Mouse (Mus musculus) bone marrow, adult 2 months (tissue): ENCODE measurements around the gene 4930524J08Rik. TPM values are rescaled to one million over a fixed set of nuclear protein-coding genes. Genes with fewer than 3 reads are reported as not detected.
A peak's percentile ranks its signal among the peaks of the same experiment; 100 is the strongest.

Source experiments
- H3K27ac ChIP-seq: fragments of 200-500 bp; 2 replicates; pipeline ENCODE4 v1.5.1; 2012; ENCODE audit warnings: low read depth, mild to moderate bottlenecking, control low read depth, inconsistent platforms, low read length; ENCODE audit not compliant: control insufficient read depth, poor library complexity, insufficient read depth
- H3K4me1 ChIP-seq: fragments of 200-500 bp; 2 replicates; pipeline ENCODE4 v1.6.1; 2011; ENCODE audit warnings: low read length; ENCODE audit not compliant: control insufficient read depth, insufficient read depth
- H3K4me3 ChIP-seq: fragments of 200-500 bp; replicated peaks from 2 replicates; pipeline ENCODE3; 2011; ENCODE audit warnings: mild to moderate bottlenecking, low read depth, low read length, control low read depth; ENCODE audit not compliant: control insufficient read depth
- CTCF ChIP-seq: fragments of 200-500 bp; IDR thresholded peaks from 2 replicates; pipeline ENCODE4 v1.5.1; 2011; ENCODE audit warnings: low read length, control low read depth; ENCODE audit not compliant: control insufficient read depth, insufficient read depth
- POLR2A ChIP-seq: fragments of 200-500 bp; IDR thresholded peaks from 2 replicates; pipeline ENCODE4 v1.6.1; 2011; ENCODE audit warnings: low read depth, mild to moderate bottlenecking, control low read depth, low read length, borderline replicate concordance; ENCODE audit not compliant: control insufficient read depth
- WGBS: fragments of 180-500 bp; shearing (Covaris S2); methylation state at CpG from one replicate; pipeline ENCODE4 v1.1.7; 2018; 5-methylcytosine and 5-hydroxymethylcytosine counted together
- polyA plus RNA-seq: library from polyadenylated mRNA; stranded (reverse); fragments of >200 nt; gene quantifications from 2 replicates; pipeline ENCODE4 v1.2.4, GENCODE M21; 2011; ENCODE audit warnings: low replicate concordance; ENCODE audit not compliant: missing spikeins, insufficient read depth, insufficient read length

The 4930524J08Rik gene
- polyA plus RNA-seq, 1 experiment = 2.6 TPM

DNA sequence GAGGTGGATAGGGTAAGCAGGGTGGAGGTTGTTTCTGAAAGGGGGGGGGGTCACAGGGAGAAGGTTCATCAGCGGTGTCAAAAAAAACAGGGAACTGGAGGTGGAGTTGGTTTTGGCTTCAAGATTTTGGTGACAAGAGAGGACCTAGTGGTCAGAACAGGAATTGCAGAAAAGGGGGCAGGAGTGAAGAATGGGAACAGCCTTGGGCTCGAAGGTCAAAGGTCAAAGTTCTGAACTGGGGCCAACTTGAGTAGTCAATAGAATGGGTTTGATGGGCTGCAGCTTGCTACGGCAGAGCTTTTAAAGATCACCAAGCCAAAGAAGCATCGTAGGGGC lies 28.1 kb downstream of the 4930524J08Rik start:
- Histone ChIP-seq H3K4me3 (no peak overlapping the region), H3K27ac (no peak overlapping the region), H3K4me1 (no peaks in the 10 kb centered on the region)
- TF ChIP-seq POLR2A = no peak
- TF ChIP-seq CTCF = no peak
- 83% methylated on average over 4 of the region's 4 CpGs for WGBS

GRCm38 (mm10) chr5:100008485-100008884 lies 29.6 kb downstream of the 4930524J08Rik start:
- no peaks in the 10 kb centered on the region for H3K4me1 ChIP-seq
- 58% methylated on average over 3 of the region's 3 CpGs for WGBS
- no peak overlapping the region for H3K27ac ChIP-seq
- H3K4me3 ChIP-seq = no peak overlapping the region
- TF ChIP-seq POLR2A (no peak), CTCF (0 out of 2 replicates have a peak, but pooled peaks have one; percentile 14)

- no peak overlapping the region for H3K4me3 ChIP-seq
- H3K27ac ChIP-seq = no peak overlapping the region
- TF ChIP-seq POLR2A (no peak), CTCF (no peak)
- 84% methylated on average over 9 of the region's 9 CpGs for WGBS
- no peaks in the 10 kb centered on the region; the same call in 1 of the 2 replicates for H3K4me1 ChIP-seq
Measured at GRCm38 (mm10) chr5:100012599-100012998, 33.7 kb downstream of the 4930524J08Rik start.

GRCm38 (mm10) chr5:100020089-100020488 lies 41.2 kb downstream of the 4930524J08Rik start:
- Histone ChIP-seq H3K4me3 (no peak overlapping the region), H3K27ac (no peak overlapping the region), H3K4me1 (no peaks in the 10 kb centered on the region; the same call in 1 of the 2 replicates)
- TF ChIP-seq CTCF (no peak), POLR2A (no peak)

DNA sequence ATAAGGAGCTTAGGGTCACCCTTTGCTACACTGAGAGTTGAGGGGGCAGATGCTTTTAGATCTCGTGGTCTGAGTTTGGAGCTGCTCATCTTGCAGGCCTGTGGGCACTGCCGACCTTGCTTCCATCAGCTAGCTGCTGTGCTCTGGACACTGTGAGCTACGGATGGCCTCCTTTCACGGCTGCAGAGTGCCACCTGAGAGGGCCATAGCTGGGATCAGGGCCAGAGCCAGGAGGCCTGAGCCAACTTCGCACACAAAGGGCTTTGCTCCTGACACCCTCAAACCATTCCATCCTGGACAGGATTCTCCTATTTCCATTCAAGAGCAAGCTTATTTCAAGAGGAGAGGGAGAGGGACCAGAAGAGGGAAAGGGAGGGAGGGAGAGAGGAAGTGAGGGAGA lies 45.5 kb downstream of the 4930524J08Rik start:
- WGBS = 72% methylated on average over 5 of the region's 5 CpGs
- Histone ChIP-seq H3K4me1 (no peaks in the 10 kb centered on the region), H3K27ac (no peak overlapping the region), H3K4me3 (no peak overlapping the region)
- TF ChIP-seq CTCF = no peak
- TF ChIP-seq POLR2A = no peak

DNA sequence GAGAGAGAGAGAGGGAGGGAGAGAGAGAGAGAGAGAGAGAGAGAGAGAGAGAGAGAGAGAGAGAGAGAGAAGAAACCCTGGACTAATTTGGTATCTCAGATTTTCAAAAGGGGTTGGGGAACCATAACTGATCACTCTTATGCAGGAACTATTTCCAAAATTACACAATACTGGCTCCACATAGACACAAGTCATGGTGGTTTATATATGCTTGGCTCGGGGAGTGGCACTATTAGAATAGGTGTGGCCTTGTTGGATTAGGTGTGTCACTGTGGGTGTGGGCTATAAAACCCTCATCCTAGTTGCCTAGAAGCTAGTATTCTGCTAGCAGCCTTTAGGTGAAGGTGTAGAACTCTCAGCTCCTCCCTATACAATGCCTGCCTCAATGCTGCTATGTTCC lies 46.0 kb downstream of the 4930524J08Rik start:
- Histone ChIP-seq H3K4me1 (no peaks in the 10 kb centered on the region), H3K27ac (no peak overlapping the region), H3K4me3 (no peak overlapping the region)
- 29% methylated on average over 1 of the region's 1 CpGs for WGBS
- TF ChIP-seq CTCF (no peak), POLR2A (no peak)

Other genes with a start within 250 kb of the 4930524J08Rik start
- gene Rasgef1b, start 250.0 kb upstream of the 4930524J08Rik start, polyA plus RNA-seq = 1.00 and 3.0 TPM in 2 replicates
- not detected in 2 replicates for gene Vamp9, start 72.8 kb upstream of the 4930524J08Rik start, polyA plus RNA-seq
- gene Hnrnpd, start 123 bp upstream of the 4930524J08Rik start, polyA plus RNA-seq = 193 and 333 TPM in 2 replicates
- 116 and 161 TPM in 2 replicates for gene Hnrnpdl, start 60.6 kb downstream of the 4930524J08Rik start, polyA plus RNA-seq
- 2.3 and 7.5 TPM in 2 replicates for gene Enoph1, start 60.9 kb downstream of the 4930524J08Rik start, polyA plus RNA-seq
- 0.65 TPM in 1 of 2 replicates, not detected in the other for gene Tmem150c, start 180.7 kb downstream of the 4930524J08Rik start, polyA plus RNA-seq